In genomic region chr5:147426048-147426805, GRCm38 (mm10) we compare ENCODE assay signal across 14 mouse cellular contexts. TPM values are rescaled to one million over a fixed set of nuclear protein-coding genes. Genes with fewer than 3 reads are reported as not detected.
DNase-seq lines count a peak whose midpoint lies in the region; ATAC-seq and TF ChIP-seq lines count a peak whose summit lies in the region.
"Had no signal": no experiment of that assay in that cellular context is flagged by ENCODE, and none has a peak within 500 bp of the region (broad histone marks: within the 10 kb centered on the region; RNA-seq: fewer than 3 reads in every experiment).

No protein-coding gene starts in this region.

- peak overlapping the region; percentile 12; the same call in 1 of the 2 replicates for H3K27ac ChIP-seq in bone marrow, adult 2 months (ENCODE audit: control insufficient read depth, insufficient read depth, low read depth, low read length, poor library complexity)
- H3K27ac ChIP-seq in liver, embryonic 14.5 days: peak overlapping the region; percentile 10; the same call in 1 of the 2 replicates
- H3K27ac ChIP-seq in hindbrain, embryonic 16.5 days (ENCODE audit: low read depth, low read length): no peak overlapping the region
- H3K27ac ChIP-seq: hindbrain, postnatal 0 days; left cerebral cortex, adult 2 months; limb, embryonic 15.5 days; neural tube, embryonic 15.5 days had no signal

- H3K4me3 ChIP-seq in bone marrow, adult 2 months (replicated peaks; ENCODE audit: control insufficient read depth, low read depth, low read length): no peak overlapping the region
- H3K4me3 ChIP-seq in liver, embryonic 14.5 days (ENCODE audit: insufficient read depth in 1 of 2, low read depth in 2 of 2, low read length in 2 of 2): no peak overlapping the region
- no peak overlapping the region for H3K4me3 ChIP-seq in hindbrain, embryonic 16.5 days (ENCODE audit: low read length)
- H3K4me3 ChIP-seq: left cerebral cortex, adult 2 months; limb, embryonic 15.5 days; neural tube, embryonic 15.5 days had no signal

- H3K4me2 ChIP-seq in liver, embryonic 14.5 days (ENCODE audit: low read depth): no peak overlapping the region
- no peak overlapping the region for H3K4me2 ChIP-seq in hindbrain, embryonic 16.5 days (ENCODE audit: low read length)
- H3K4me2 ChIP-seq: limb, embryonic 15.5 days; neural tube, embryonic 15.5 days had no signal

- TF ChIP-seq POLR2A in bone marrow, adult 2 months (IDR thresholded peaks at IDR 0.05; ENCODE audit: borderline replicate concordance, control insufficient read depth, low read depth, low read length): no peak

- no peak for TF ChIP-seq CTCF in bone marrow, adult 2 months (IDR thresholded peaks at IDR 0.05; ENCODE audit: control insufficient read depth, insufficient read depth, low read length)
- TF ChIP-seq CTCF in liver, embryonic 14.5 days (IDR thresholded peaks at IDR 0.05; ENCODE audit: low read depth): no peak

- H3K9ac ChIP-seq in liver, embryonic 14.5 days (replicated peaks): no peak overlapping the region
- H3K9ac ChIP-seq in hindbrain, embryonic 16.5 days (ENCODE audit: low read depth, low read length): no peak overlapping the region
- H3K9ac ChIP-seq: limb, embryonic 15.5 days; neural tube, embryonic 15.5 days had no signal

- ATAC-seq in liver, embryonic 14.5 days (ENCODE audit: insufficient read depth): no peak
- no peak for ATAC-seq in hindbrain, embryonic 16.5 days
- ATAC-seq: hindbrain, postnatal 0 days had no signal

- 6% methylated on average over 4 of the region's 4 CpGs for WGBS in bone marrow, adult 2 months
- WGBS in liver, embryonic 14.5 days (ENCODE audit: insufficient replicate concordance): 31% methylated on average over 4 of the region's 4 CpGs
- 80% methylated on average over 4 of the region's 4 CpGs for WGBS in hindbrain, embryonic 16.5 days

- intact Hi-C loops in left cerebral cortex, postnatal 14 days (cut with DNase I): loop anchor here (10.0 kb wide), 1 partner anchor 419 kb away; no protein-coding TSS in a partner anchor

- no peaks in the 10 kb centered on the region for H3K9me3 ChIP-seq in liver, embryonic 14.5 days (ENCODE audit: control insufficient read depth, low read length)
- H3K9me3 ChIP-seq in hindbrain, embryonic 16.5 days (ENCODE audit: control insufficient read depth, low read length): no peaks in the 10 kb centered on the region
- H3K9me3 ChIP-seq: limb, embryonic 15.5 days; neural tube, embryonic 15.5 days had no signal

- H3K36me3 ChIP-seq in liver, embryonic 14.5 days (replicated peaks; ENCODE audit: control insufficient read depth, insufficient read depth, low read depth): no peaks in the 10 kb centered on the region
- no peaks in the 10 kb centered on the region for H3K36me3 ChIP-seq in hindbrain, embryonic 16.5 days (ENCODE audit: control insufficient read depth, insufficient read depth, low read length)
- H3K36me3 ChIP-seq: limb, embryonic 15.5 days; neural tube, embryonic 15.5 days had no signal

- TF ChIP-seq EP300 in liver, embryonic 14.5 days (IDR thresholded peaks at IDR 0.05; ENCODE audit: low read depth): peak; percentile 58

- peak; percentile 65 for DNase-seq in cerebellum, adult 8-10 months
- DNase-seq in liver, embryonic 14.5 days (ENCODE audit: low read depth in 3 of 3, low spot score in 3 of 3): no peak
- DNase-seq in thymus, postnatal 0 days (ENCODE audit: low spot score): peak; percentile 87
- DNase-seq in left cerebral cortex, postnatal 14 days (ENCODE audit: low spot score in 2 of 2): no peak
- DNase-seq in adrenal gland, postnatal 10 days: no peak
- DNase-seq: kidney, adult 8-10 months; lung, postnatal 36 days; spleen, adult 18-20 months had no signal

- peaks cover 4% of the 10 kb centered on the region; the same call in 1 of the 2 replicates for H3K4me1 ChIP-seq in bone marrow, adult 2 months (ENCODE audit: control insufficient read depth, insufficient read depth, low read length)
- H3K4me1 ChIP-seq in liver, embryonic 14.5 days (replicated peaks; ENCODE audit: control insufficient read depth in 2 of 2, insufficient read depth in 2 of 2, low read length in 1 of 2): peaks cover 13 to 15% of the 10 kb centered on the region in 2 experiments
- H3K4me1 ChIP-seq in hindbrain, embryonic 16.5 days (ENCODE audit: control insufficient read depth, insufficient read depth, low read depth, low read length): peaks cover 9% of the 10 kb centered on the region

- H3K27me3 ChIP-seq in liver, embryonic 14.5 days (ENCODE audit: control insufficient read depth, insufficient read depth, low read length): no peaks in the 10 kb centered on the region
- H3K27me3 ChIP-seq in hindbrain, embryonic 16.5 days (replicated peaks; ENCODE audit: control insufficient read depth, insufficient read depth, low read length): no peaks in the 10 kb centered on the region
- H3K27me3 ChIP-seq: limb, embryonic 15.5 days; neural tube, embryonic 15.5 days had no signal

RNA-seq across cellular contexts. Expression of gene Pan3, which starts 3.7 kb away (rescaled TPM):
- 89.2 and 180 TPM in 2 replicates for polyA plus RNA-seq in bone marrow, adult 2 months (2011; ENCODE audit: insufficient read depth, insufficient read length, low replicate concordance, missing spikeins)
- 11.5 and 17.2 TPM in 2 replicates for polyA plus RNA-seq in liver, embryonic 14.5 days (2012; rRNA removed)
- 31.3 and 33.3 TPM in 2 replicates for polyA plus RNA-seq in liver, embryonic 14.5 days (2014; fragmentation: Nextera tagmentation; extraction: Ambion mirVana)
- 139 and 191 TPM in 2 replicates for polyA plus RNA-seq in thymus, postnatal 0 days (2015; fragmentation: Nextera tagmentation; extraction: Ambion mirVana)
- total RNA-seq in left cerebral cortex, postnatal 14 days (2021): 10 to 100 TPM; 74.0 to 85.7 TPM
- polyA plus RNA-seq in hindbrain, embryonic 16.5 days (2015; fragmentation: Nextera tagmentation; extraction: Ambion mirVana): 36.4 and 52.7 TPM in 2 replicates
- 100 to 1,000 TPM in 1 of 2 experiments, 10 to 100 TPM in 1; 90.5 to 106 TPM for total RNA-seq in adrenal gland, postnatal 10 days (2021)

RNA-seq across cellular contexts. Expression of gene Flt3, which starts 25.9 kb away (rescaled TPM):
- 2.6 and 3.8 TPM in 2 replicates for polyA plus RNA-seq in bone marrow, adult 2 months (2011; ENCODE audit: insufficient read depth, insufficient read length, low replicate concordance, missing spikeins)
- 0.65 and 0.88 TPM in 2 replicates for polyA plus RNA-seq in liver, embryonic 14.5 days (2012; rRNA removed)
- 1.2 and 1.3 TPM in 2 replicates for polyA plus RNA-seq in liver, embryonic 14.5 days (2014; fragmentation: Nextera tagmentation; extraction: Ambion mirVana)
- 2.6 and 3.1 TPM in 2 replicates for polyA plus RNA-seq in thymus, postnatal 0 days (2015; fragmentation: Nextera tagmentation; extraction: Ambion mirVana)
- total RNA-seq in left cerebral cortex, postnatal 14 days (2021): 1 to 10 TPM; 3.7 to 4.4 TPM
- polyA plus RNA-seq in hindbrain, embryonic 16.5 days (2015; fragmentation: Nextera tagmentation; extraction: Ambion mirVana): 1.8 and 2.3 TPM in 2 replicates
- total RNA-seq in adrenal gland, postnatal 10 days (2021): under 1 TPM; 0.42 to 0.72 TPM

Comparison
In these comparisons a context has a peak if more than half of its experiments do, and no peak if none do; other contexts are left out.
1. DNase-seq: peak in cerebellum, adult 8-10 months (single experiment) and thymus, postnatal 0 days (single experiment); none in liver, embryonic 14.5 days (0 of 3), left cerebral cortex, postnatal 14 days (0 of 2) and adrenal gland, postnatal 10 days (single experiment).